Mouse (Mus musculus) lung, postnatal 0 days (tissue): ENCODE results near the gene Mvd.

Experiments used
- CTCF ChIP-seq: IDR thresholded peaks from 2 replicates; pipeline ENCODE4 v1.5.1; 2016; ENCODE audit warnings: antibody characterized with exemption, mild to moderate bottlenecking
- EP300 ChIP-seq: IDR thresholded peaks from 2 replicates; pipeline ENCODE4 v1.6.1; 2016; ENCODE audit warnings: antibody characterized with exemption, mild to moderate bottlenecking, control low read depth

DNA sequence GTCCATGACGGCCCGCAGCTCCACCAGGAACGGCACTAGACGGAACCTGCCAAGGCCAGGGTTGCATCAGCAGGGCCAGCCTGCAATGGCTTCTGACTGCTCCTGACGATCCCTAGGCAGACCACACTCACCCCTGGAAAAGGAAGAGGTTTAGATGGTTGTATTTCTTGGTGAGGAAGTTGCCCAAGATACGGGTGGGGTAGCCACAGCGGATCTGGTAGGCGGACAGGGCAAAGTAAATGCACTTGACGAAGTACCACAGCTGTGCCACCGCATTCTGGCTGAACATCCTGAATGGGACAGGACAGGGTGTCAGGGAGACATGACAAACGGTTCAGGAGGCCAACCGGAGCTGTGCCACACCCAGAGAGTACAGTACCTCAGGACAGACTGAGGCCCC, 41.6 kb upstream of the Mvd start:
- TF ChIP-seq CTCF (no peak), EP300 (no peak)
